Mouse (Mus musculus): ENCODE data around the gene OR5BS1P. TPM values are rescaled to one million over a fixed set of nuclear protein-coding genes. Genes with fewer than 3 reads are reported as not detected.
"Not testable (repeated sequence)": the region's sequence is repeated elsewhere in the genome, so short reads cannot be mapped to it uniquely, and the experiment has no call there.

OR5BS1P gene
- polyA plus RNA-seq, 1 experiment from 2014 or later, result not detected

DNA sequence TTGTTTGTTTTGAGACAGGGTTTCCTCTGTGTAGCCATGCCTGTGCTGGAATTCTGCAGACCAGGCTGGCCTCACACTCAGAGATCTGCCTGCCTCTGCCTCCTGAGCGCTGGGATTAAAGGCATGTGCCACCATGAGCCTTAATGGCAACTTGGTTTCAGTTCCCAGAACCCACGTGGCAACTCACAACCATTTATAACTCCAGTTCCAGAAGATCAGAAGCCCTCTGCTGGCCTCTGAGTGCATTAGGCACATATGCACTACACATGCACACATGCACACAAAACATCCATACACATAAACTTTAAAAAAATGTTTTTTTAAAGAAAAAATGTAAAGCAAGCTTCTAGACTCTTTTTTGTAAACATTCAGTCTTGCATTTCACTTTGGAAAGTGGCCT, 39.7 kb downstream of the OR5BS1P start:
- Histone ChIP-seq H3K4me1 (peaks cover 6% of the 10 kb centered on the region), H3K4me2 (no peak overlapping the region), H3K36me3 (ENCODE audit: poor library complexity, severe bottlenecking) (no peaks in the 10 kb centered on the region), H3K27ac (no peak overlapping the region), H3K9me3 (replicated peaks) (no peaks in the 10 kb centered on the region), H3K27me3 (0 out of 2 replicates have a peak, but pooled peaks cover 3% of the 10 kb centered on the region), H3K4me3 (no peak overlapping the region), H3K9ac (no peak overlapping the region)
- 65% methylated on average over 2 of the region's 2 CpGs for whole genome bisulfite sequencing
- ATAC-seq, result no peak

DNA sequence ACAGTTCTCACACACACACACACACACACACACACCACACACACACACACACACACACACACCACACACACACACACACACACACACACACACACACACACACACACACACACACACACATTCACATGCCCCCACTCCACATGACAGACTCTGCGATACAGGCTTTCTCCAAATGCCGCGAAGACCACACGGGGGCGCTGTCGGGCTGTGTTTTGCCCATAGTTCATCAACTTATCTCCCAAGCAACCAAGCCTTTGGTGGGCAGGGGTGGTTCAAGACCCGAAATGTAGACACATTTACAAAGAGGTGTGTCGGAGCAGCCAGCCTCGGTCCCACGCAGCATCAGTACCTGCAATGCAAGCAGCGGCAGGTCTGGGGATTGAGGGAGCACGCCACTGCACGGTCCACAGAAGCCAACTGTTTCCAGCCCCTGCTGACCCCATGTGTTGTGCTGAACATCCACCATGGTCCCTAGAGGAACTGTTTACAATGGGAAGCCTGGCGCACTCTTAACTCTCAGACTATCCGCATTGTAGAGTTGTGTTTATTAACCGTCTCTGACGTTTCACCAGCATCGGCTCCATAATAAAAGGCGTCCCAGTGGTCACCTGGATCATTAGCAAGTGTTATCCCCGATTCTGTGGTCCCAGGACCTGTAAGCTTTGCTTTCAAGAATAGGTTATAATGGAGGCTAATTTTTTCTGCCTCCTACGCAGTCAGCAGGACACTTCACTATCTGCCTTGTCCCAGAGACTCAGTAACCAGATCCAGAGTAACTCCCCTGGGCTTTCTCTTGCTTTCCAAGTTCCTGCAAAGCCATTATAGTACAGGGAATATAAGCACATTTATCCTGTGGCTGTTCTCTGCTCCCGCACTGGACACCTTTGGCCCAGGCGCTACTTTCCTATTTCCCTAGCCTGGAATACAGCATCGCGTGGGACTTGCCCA, 41.0 kb downstream of the OR5BS1P start:
- ATAC-seq, result peak; percentile 27; the same call in 1 of the 2 replicates
- 32% methylated on average over 25 of the region's 25 CpGs for WGBS

DNA sequence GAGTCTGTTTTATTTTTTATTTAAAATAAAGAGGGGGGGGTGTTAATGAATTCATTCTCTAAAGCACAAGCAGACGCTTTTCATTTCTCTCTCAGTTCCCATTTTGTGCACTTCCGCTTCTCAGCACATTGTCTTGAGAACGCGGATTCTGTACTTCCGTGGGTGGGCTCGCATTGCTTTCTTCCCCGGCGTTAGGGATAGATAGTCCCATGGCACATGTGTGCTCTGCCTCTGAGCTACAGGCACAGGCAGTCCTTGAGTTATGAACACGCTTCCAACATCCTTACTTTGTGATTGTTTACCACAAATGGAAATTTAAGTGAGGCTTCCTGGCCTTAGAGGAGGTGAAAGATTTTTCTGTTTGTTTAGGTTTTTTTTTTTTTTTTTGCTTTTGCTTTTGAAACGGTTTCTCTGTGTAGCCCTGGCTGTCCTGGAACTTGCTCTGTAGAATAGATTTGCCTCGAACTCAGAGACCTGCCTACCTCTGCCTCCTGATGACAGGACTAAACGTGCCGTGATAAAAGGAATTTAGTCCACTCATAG, 41.8 kb downstream of the OR5BS1P start:
- Histone ChIP-seq H3K9me3 (replicated peaks) (no peaks in the 10 kb centered on the region), H3K36me3 (ENCODE audit: poor library complexity, severe bottlenecking) (0 out of 2 replicates have a peak, but pooled peaks cover 9% of the 10 kb centered on the region), H3K27me3 (no peaks in the 10 kb centered on the region), H3K27ac (no peak overlapping the region), H3K9ac (no peak overlapping the region), H3K4me2 (no peak overlapping the region), H3K4me1 (peaks cover 6% of the 10 kb centered on the region), H3K4me3 (no peak overlapping the region)
- whole genome bisulfite sequencing, result 60% methylated on average over 13 of the region's 13 CpGs
- no peak for ATAC-seq

More for the DNA sequence above, 41.0 kb downstream of the OR5BS1P start:
- no peaks in the 10 kb centered on the region for H3K27me3 ChIP-seq
- peak overlapping the region; percentile 23 for H3K4me3 ChIP-seq
- 0 out of 2 replicates have a peak, but pooled peaks cover 2% of the 10 kb centered on the region for H3K36me3 ChIP-seq (ENCODE audit: poor library complexity, severe bottlenecking)
- peak overlapping the region; percentile 37; the same call in 1 of the 2 replicates for H3K9ac ChIP-seq
- no peak overlapping the region for H3K27ac ChIP-seq
- peaks cover 6% of the 10 kb centered on the region for H3K4me1 ChIP-seq
- no peaks in the 10 kb centered on the region for H3K9me3 ChIP-seq (replicated peaks)
- peak overlapping the region; percentile 50 for H3K4me2 ChIP-seq

- H3K27me3 ChIP-seq, result no peaks in the 10 kb centered on the region
- H3K4me2 ChIP-seq, result no peak overlapping the region
- H3K9ac ChIP-seq, result no peak overlapping the region
- H3K4me1 ChIP-seq, result peaks cover 6% of the 10 kb centered on the region
- H3K27ac ChIP-seq, result no peak overlapping the region
- no peak for ATAC-seq
- H3K9me3 ChIP-seq (replicated peaks), result no peaks in the 10 kb centered on the region
- peaks cover 14% of the 10 kb centered on the region; the same call in 1 of the 2 replicates for H3K36me3 ChIP-seq (ENCODE audit: poor library complexity, severe bottlenecking)
- 69% methylated on average over 8 of the region's 8 CpGs for WGBS
- no peak overlapping the region for H3K4me3 ChIP-seq
Measured at GRCm38 (mm10) chr15:98512232-98512631, 42.5 kb downstream of the OR5BS1P start.

- no peak overlapping the region for H3K9ac ChIP-seq
- H3K4me2 ChIP-seq, result no peak overlapping the region
- H3K27me3 ChIP-seq, result no peaks in the 10 kb centered on the region
- no peak overlapping the region for H3K4me3 ChIP-seq
- 68% methylated on average over 17 of the region's 17 CpGs for WGBS
- H3K36me3 ChIP-seq (ENCODE audit: poor library complexity, severe bottlenecking), result peaks cover 18% of the 10 kb centered on the region
- ATAC-seq, result no peak
- no peaks in the 10 kb centered on the region for H3K9me3 ChIP-seq (replicated peaks)
- no peak overlapping the region for H3K27ac ChIP-seq
- peaks cover 6% of the 10 kb centered on the region for H3K4me1 ChIP-seq
Measured at GRCm38 (mm10) chr15:98512799-98513321, 43.2 kb downstream of the OR5BS1P start.

- H3K36me3 ChIP-seq (ENCODE audit: poor library complexity, severe bottlenecking), result peaks cover 26% of the 10 kb centered on the region
- H3K9ac ChIP-seq; H3K4me1 ChIP-seq; H3K27me3 ChIP-seq; ATAC-seq; H3K9me3 ChIP-seq (replicated peaks); H3K4me3 ChIP-seq; H3K27ac ChIP-seq; H3K4me2 ChIP-seq: not testable (repeated sequence)
- 75% methylated on average over 3 of the region's 3 CpGs for WGBS
Measured at GRCm38 (mm10) chr15:98513676-98514075, 44.0 kb downstream of the OR5BS1P start.

DNA sequence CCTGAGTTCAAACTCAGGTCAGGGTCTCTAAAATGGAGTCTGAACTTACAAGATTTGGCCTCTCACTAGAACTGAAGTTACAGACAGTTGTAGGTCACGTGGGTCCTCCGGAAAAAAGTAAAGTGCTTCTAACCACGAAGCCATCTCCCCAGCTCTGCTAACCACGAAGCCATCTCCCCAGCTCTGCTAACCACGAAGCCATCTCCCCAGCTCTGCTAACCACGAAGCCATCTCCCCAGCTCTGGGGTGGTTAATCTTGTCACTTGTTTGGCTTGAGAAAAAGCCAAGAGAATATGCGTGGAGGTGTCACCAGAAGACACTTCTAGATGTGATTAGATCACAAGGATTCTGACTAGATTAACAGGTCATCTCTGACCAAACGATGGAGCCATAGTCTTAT, 44.5 kb downstream of the OR5BS1P start:
- WGBS, result 84% methylated on average over 8 of the region's 8 CpGs
- peaks cover 6% of the 10 kb centered on the region for H3K4me1 ChIP-seq
- no peak overlapping the region for H3K9ac ChIP-seq
- ATAC-seq, result no peak
- no peaks in the 10 kb centered on the region for H3K9me3 ChIP-seq (replicated peaks)
- no peak overlapping the region for H3K4me2 ChIP-seq
- H3K36me3 ChIP-seq (ENCODE audit: poor library complexity, severe bottlenecking), result peaks cover 26% of the 10 kb centered on the region
- H3K27me3 ChIP-seq, result no peaks in the 10 kb centered on the region
- no peak overlapping the region for H3K4me3 ChIP-seq
- no peak overlapping the region for H3K27ac ChIP-seq

GRCm38 (mm10) chr15:98514845-98515244, 45.1 kb downstream of the OR5BS1P start:
- not testable (repeated sequence) for H3K4me1 ChIP-seq; H3K4me3 ChIP-seq; H3K27me3 ChIP-seq; H3K4me2 ChIP-seq; H3K9ac ChIP-seq; H3K27ac ChIP-seq; H3K9me3 ChIP-seq (replicated peaks); ATAC-seq
- H3K36me3 ChIP-seq (ENCODE audit: poor library complexity, severe bottlenecking), result peaks cover 32% of the 10 kb centered on the region
- WGBS, result 92% methylated on average over 2 of the region's 2 CpGs

GRCm38 (mm10) chr15:98517380-98518355, 48.0 kb downstream of the OR5BS1P start:
- WGBS, result 72% methylated on average over 16 of the region's 16 CpGs

DNA sequence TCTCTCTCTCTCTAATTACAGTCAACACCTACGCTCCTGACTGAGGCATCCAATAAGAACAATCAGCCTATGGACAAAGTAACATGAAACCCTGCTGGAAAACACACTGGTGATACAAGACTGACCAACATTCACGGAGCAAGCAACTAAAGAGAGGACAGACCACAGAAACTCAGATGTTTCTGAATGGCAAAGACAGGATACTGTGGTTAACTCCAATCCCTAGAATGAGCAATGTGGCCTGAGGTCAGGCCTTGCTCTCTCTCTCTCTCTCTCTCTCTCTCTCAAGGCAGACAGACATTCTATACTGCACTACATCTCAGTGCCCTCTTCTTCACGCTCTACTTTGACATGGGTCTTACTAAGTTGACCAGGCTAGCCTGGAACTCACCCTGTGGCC, 51.5 kb downstream of the OR5BS1P start:
- H3K9ac ChIP-seq, result no peak overlapping the region
- WGBS, result 92% methylated on average over 3 of the region's 3 CpGs

More at GRCm38 (mm10) chr15:98517380-98518355, 48.0 kb downstream of the OR5BS1P start:
- Histone ChIP-seq H3K36me3 (ENCODE audit: poor library complexity, severe bottlenecking) (peaks cover 60% of the 10 kb centered on the region), H3K27ac (no peak overlapping the region; the same call in 1 of the 2 replicates), H3K9me3 (replicated peaks) (no peaks in the 10 kb centered on the region), H3K4me3 (no peak overlapping the region), H3K9ac (no peak overlapping the region), H3K27me3 (no peaks in the 10 kb centered on the region), H3K4me1 (no peaks in the 10 kb centered on the region), H3K4me2 (no peak overlapping the region)
- no peak for ATAC-seq

GRCm38 (mm10) chr15:98526057-98526456, 56.4 kb downstream of the OR5BS1P start:
- WGBS, result 60% methylated on average over 5 of the region's 5 CpGs
- Histone ChIP-seq H3K36me3 (ENCODE audit: poor library complexity, severe bottlenecking) (peaks cover 97% of the 10 kb centered on the region), H3K4me1 (0 out of 2 replicates have a peak, but pooled peaks cover 7% of the 10 kb centered on the region), H3K4me3 (no peak overlapping the region), H3K27me3 (no peaks in the 10 kb centered on the region), H3K9ac (no peak overlapping the region), H3K27ac (no peak overlapping the region), H3K4me2 (no peak overlapping the region), H3K9me3 (replicated peaks) (no peaks in the 10 kb centered on the region)
- no peak for ATAC-seq

More for the DNA sequence above, 51.5 kb downstream of the OR5BS1P start:
- H3K4me3 ChIP-seq, result no peak overlapping the region
- no peak for ATAC-seq
- H3K36me3 ChIP-seq (ENCODE audit: poor library complexity, severe bottlenecking), result peaks cover 87% of the 10 kb centered on the region
- H3K4me2 ChIP-seq, result no peak overlapping the region
- no peaks in the 10 kb centered on the region for H3K27me3 ChIP-seq
- no peaks in the 10 kb centered on the region for H3K4me1 ChIP-seq
- no peaks in the 10 kb centered on the region for H3K9me3 ChIP-seq (replicated peaks)
- H3K27ac ChIP-seq, result no peak overlapping the region
